Mouse (Mus musculus): ENCODE results near the gene Plin2. TPM values are rescaled to one million over a fixed set of nuclear protein-coding genes. Genes with fewer than 3 reads are reported as not detected.
"Not testable (repeated sequence)": the region's sequence is repeated elsewhere in the genome, so short reads cannot be mapped to it uniquely, and the experiment has no call there.

Gene Plin2
- total and polyA plus RNA-seq, 2 experiments from 2014 or later: 37.3 to 42.7 TPM

- Histone ChIP-seq H3K27ac (no peak overlapping the region), H3K9ac (replicated peaks; ENCODE audit: low read length) (no peak overlapping the region), H3K9me3 (ENCODE audit: low read length) (no peaks in the 10 kb centered on the region), H3K36me3 (ENCODE audit: insufficient read depth, low read length) (no peaks in the 10 kb centered on the region), H3K27me3 (ENCODE audit: insufficient read depth, low read length) (no peaks in the 10 kb centered on the region), H3K4me2 (ENCODE audit: low read depth, low read length) (no peak overlapping the region), H3K4me3 (ENCODE audit: low read length) (no peak overlapping the region), H3K4me1 (ENCODE audit: insufficient read depth, low read length) (no peaks in the 10 kb centered on the region)
- WGBS: 85% methylated on average over 4 of the region's 4 CpGs
- no peak for DNase-seq (ENCODE audit: low spot score)
- ATAC-seq: no peak
- TF ChIP-seq CTCF (IDR thresholded peaks at IDR 0.05; ENCODE audit: low read depth): no peak
These were observed 38.0 kb downstream of the Plin2 start for GRCm38 (mm10) chr4:86631831-86632230.

GRCm38 (mm10) chr4:86626496-86626895 lies 43.4 kb downstream of the Plin2 start:
- not testable (repeated sequence) for H3K4me2 ChIP-seq (ENCODE audit: low read depth, low read length); H3K27ac ChIP-seq; H3K4me1 ChIP-seq (ENCODE audit: insufficient read depth, low read length); H3K4me3 ChIP-seq (ENCODE audit: low read length); H3K36me3 ChIP-seq (ENCODE audit: insufficient read depth, low read length); ATAC-seq; H3K9me3 ChIP-seq (ENCODE audit: low read length); H3K9ac ChIP-seq (replicated peaks; ENCODE audit: low read length); DNase-seq (ENCODE audit: low spot score); H3K27me3 ChIP-seq (ENCODE audit: insufficient read depth, low read length)
- WGBS: 88% methylated on average over 7 of the region's 7 CpGs

DNA sequence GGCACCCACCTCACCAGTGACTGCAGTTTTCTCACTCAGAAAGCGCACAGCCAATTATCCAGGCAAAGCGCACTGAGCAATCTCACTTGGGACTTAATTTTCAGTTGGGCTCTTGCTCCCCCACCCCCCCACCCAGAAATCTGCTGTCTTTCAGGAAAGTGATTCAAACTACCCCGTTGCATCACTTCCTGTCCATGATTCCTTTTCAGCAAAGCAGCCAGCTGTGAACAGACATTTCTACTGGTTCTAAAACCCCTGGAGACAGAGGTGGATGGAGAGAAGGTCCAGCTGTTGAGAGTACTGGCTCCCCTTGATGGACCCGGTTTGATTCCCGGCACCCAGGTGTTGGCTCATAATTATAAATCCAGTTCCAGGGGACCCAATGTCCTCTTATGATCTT lies 44.4 kb downstream of the Plin2 start:
- ATAC-seq: no peak
- H3K4me3 ChIP-seq (ENCODE audit: low read length): no peak overlapping the region
- no peak for TF ChIP-seq CTCF (IDR thresholded peaks at IDR 0.05; ENCODE audit: low read depth)

DNA sequence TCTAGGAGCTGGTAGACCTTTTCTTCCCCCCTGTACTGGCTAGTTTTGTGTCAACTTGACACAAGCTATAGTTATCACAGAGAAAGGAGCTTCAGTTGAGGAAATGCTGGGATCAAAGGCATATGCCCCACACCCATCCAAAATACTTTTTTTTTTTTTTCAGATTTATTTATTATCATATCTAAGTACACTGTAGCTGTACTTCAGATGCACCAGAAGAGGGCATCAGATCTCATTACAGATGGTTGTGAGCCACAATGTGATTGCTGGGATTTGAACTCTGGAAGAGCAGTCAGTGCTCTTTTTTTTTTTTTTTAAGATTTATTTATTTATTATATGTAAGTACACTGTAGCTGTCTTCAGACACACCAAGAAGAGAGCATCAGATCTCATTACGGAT lies 47.3 kb downstream of the Plin2 start:
- H3K36me3 ChIP-seq (ENCODE audit: insufficient read depth, low read length); ATAC-seq; H3K4me1 ChIP-seq (ENCODE audit: insufficient read depth, low read length); H3K4me2 ChIP-seq (ENCODE audit: low read depth, low read length); DNase-seq (ENCODE audit: low spot score); H3K9ac ChIP-seq (replicated peaks; ENCODE audit: low read length); H3K27ac ChIP-seq; H3K27me3 ChIP-seq (ENCODE audit: insufficient read depth, low read length); H3K4me3 ChIP-seq (ENCODE audit: low read length); H3K9me3 ChIP-seq (ENCODE audit: low read length): not testable (repeated sequence)
- 89% methylated on average over 1 of the region's 1 CpGs for WGBS

More for the DNA sequence above, 44.4 kb downstream of the Plin2 start:
- no peaks in the 10 kb centered on the region for H3K4me1 ChIP-seq (ENCODE audit: insufficient read depth, low read length)
- 90% methylated on average over 5 of the region's 5 CpGs for WGBS
- DNase-seq (ENCODE audit: low spot score): no peak
- no peak overlapping the region for H3K4me2 ChIP-seq (ENCODE audit: low read depth, low read length)
- H3K9ac ChIP-seq (replicated peaks; ENCODE audit: low read length): no peak overlapping the region
- no peaks in the 10 kb centered on the region for H3K9me3 ChIP-seq (ENCODE audit: low read length)
- no peak overlapping the region for H3K27ac ChIP-seq
- H3K27me3 ChIP-seq (ENCODE audit: insufficient read depth, low read length): no peaks in the 10 kb centered on the region
- no peaks in the 10 kb centered on the region for H3K36me3 ChIP-seq (ENCODE audit: insufficient read depth, low read length)

- no peaks in the 10 kb centered on the region for H3K36me3 ChIP-seq (ENCODE audit: insufficient read depth, low read length)
- no peak overlapping the region for H3K27ac ChIP-seq
- DNase-seq (ENCODE audit: low spot score) (no peak), ATAC-seq (no peak)
- 73% methylated on average over 3 of the region's 3 CpGs for WGBS
- H3K9me3 ChIP-seq (ENCODE audit: low read length): no peaks in the 10 kb centered on the region
- no peak overlapping the region for H3K4me3 ChIP-seq (ENCODE audit: low read length)
- no peak for TF ChIP-seq CTCF (IDR thresholded peaks at IDR 0.05; ENCODE audit: low read depth)
- H3K27me3 ChIP-seq (ENCODE audit: insufficient read depth, low read length): no peaks in the 10 kb centered on the region
- H3K4me2 ChIP-seq (ENCODE audit: low read depth, low read length): no peak overlapping the region
- no peak overlapping the region for H3K9ac ChIP-seq (replicated peaks; ENCODE audit: low read length)
- no peaks in the 10 kb centered on the region for H3K4me1 ChIP-seq (ENCODE audit: insufficient read depth, low read length)
These were observed 47.7 kb downstream of the Plin2 start for GRCm38 (mm10) chr4:86622116-86622515.

GRCm38 (mm10) chr4:86620506-86620905 lies 49.4 kb downstream of the Plin2 start:
- H3K27me3 ChIP-seq (ENCODE audit: insufficient read depth, low read length): no peaks in the 10 kb centered on the region
- no peaks in the 10 kb centered on the region for H3K36me3 ChIP-seq (ENCODE audit: insufficient read depth, low read length)
- H3K9me3 ChIP-seq (ENCODE audit: low read length): no peaks in the 10 kb centered on the region
- H3K4me2 ChIP-seq (ENCODE audit: low read depth, low read length): no peak overlapping the region
- ATAC-seq (no peak), DNase-seq (ENCODE audit: low spot score) (no peak)
- H3K27ac ChIP-seq: no peak overlapping the region
- H3K4me3 ChIP-seq (ENCODE audit: low read length): no peak overlapping the region
- no peak overlapping the region for H3K9ac ChIP-seq (replicated peaks; ENCODE audit: low read length)
- H3K4me1 ChIP-seq (ENCODE audit: insufficient read depth, low read length): no peaks in the 10 kb centered on the region
- TF ChIP-seq CTCF (IDR thresholded peaks at IDR 0.05; ENCODE audit: low read depth): no peak
- WGBS: 75% methylated on average over 2 of the region's 2 CpGs

- Histone ChIP-seq H3K27me3 (ENCODE audit: insufficient read depth, low read length) (no peaks in the 10 kb centered on the region), H3K4me1 (ENCODE audit: insufficient read depth, low read length) (peaks cover 8% of the 10 kb centered on the region; the same call in 1 of the 2 replicates), H3K4me3 (ENCODE audit: low read length) (peak overlapping the region; percentile 89), H3K27ac (peak overlapping the region; percentile 79), H3K9ac (replicated peaks; ENCODE audit: low read length) (peak overlapping the region; percentile 48), H3K4me2 (ENCODE audit: low read depth, low read length) (peak overlapping the region; percentile 93), H3K36me3 (ENCODE audit: insufficient read depth, low read length) (no peaks in the 10 kb centered on the region), H3K9me3 (ENCODE audit: low read length) (no peaks in the 10 kb centered on the region)
- TF ChIP-seq CTCF (IDR thresholded peaks at IDR 0.05; ENCODE audit: low read depth): no peak
- 27% methylated on average over 8 of the region's 8 CpGs for WGBS
- ATAC-seq (no peak; the same call in 1 of the 2 replicates), DNase-seq (ENCODE audit: low spot score) (no peak)
These were observed 57.6 kb downstream of the Plin2 start for GRCm38 (mm10) chr4:86612289-86612620.
